Mouse (Mus musculus): Measurements from ENCODE around the gene 4933411K16Rik.

- TF ChIP-seq POLR2A (IDR thresholded peaks at IDR 0.05; ENCODE audit: control insufficient read depth, low read depth, low read length), result no peak
- TF ChIP-seq CTCF (IDR thresholded peaks at IDR 0.05; ENCODE audit: control insufficient read depth, insufficient read depth, insufficient replicate concordance, low read depth, low read length), result no peak
These were observed 17.8 kb upstream of the 4933411K16Rik start for GRCm38 (mm10) chr19:42034146-42034775.

All from testis, adult 2 months (tissue).